Mouse (Mus musculus) bone marrow macrophage, adult 2 months (primary cell): ENCODE results near the gene Ppp5c.

Experiments
- CTCF ChIP-seq: IDR thresholded peaks from 2 replicates; pipeline ENCODE4 v1.5.1; 2012; ENCODE audit warnings: low read depth, mild to moderate bottlenecking, low read length, moderate library complexity
- POLR2A ChIP-seq: IDR thresholded peaks from 2 replicates; pipeline ENCODE4 v1.6.1; 2012; ENCODE audit warnings: mild to moderate bottlenecking, low read depth, low read length, borderline replicate concordance

GRCm38 (mm10) chr7:17017921-17018320, 9.8 kb downstream of the Ppp5c start:
- TF ChIP-seq CTCF (no peak), POLR2A (no peak)
